Mouse (Mus musculus) heart, adult 18-20 months (tissue): Measurements from ENCODE around the gene Zfp729a. TPM values are rescaled to one million over a fixed set of nuclear protein-coding genes. Genes with fewer than 3 reads are reported as not detected.

Source experiments
- DNase-seq, 2 experiments: peaks; one replicate each; pipeline ENCODE4 v3.0.0; 2021 to 2022; ENCODE audit warnings: mixed read lengths in 1 of 2
- long read RNA-seq, 2 experiments: library from polyadenylated mRNA; stranded (forward); transcript quantifications; one replicate each; pipeline ENCODE4 v2.0.0; 2021
- total RNA-seq, 2 experiments: library from RNA; stranded (reverse); gene quantifications; 2 replicates each; pipeline ENCODE4 v1.2.3; 2021

The Zfp729a gene
- 1 to 10 TPM; 2.7 to 3.5 TPM for total RNA-seq
- long read RNA-seq, experiment 1, full-length matches to known transcripts, result 1 of 2 reads
- long read RNA-seq, experiment 1, partial matches to known transcripts, result 0 of 2 reads
- long read RNA-seq, experiment 1, other reads (novel, unspliced or antisense), result 1 of 2 reads
- long read RNA-seq, experiment 2, result 0 reads

GRCm38 (mm10) chr13:67637294-67638007 lies at the start of gene Zfp729a, which contains the start of gene Gm49345:
Gene Zfp729a (minus strand): TSS chr13:67637791.
Gene Gm49345 (minus strand): TSS chr13:67637769.
- DNase-seq, result peak; percentile 93 to 95

DNA sequence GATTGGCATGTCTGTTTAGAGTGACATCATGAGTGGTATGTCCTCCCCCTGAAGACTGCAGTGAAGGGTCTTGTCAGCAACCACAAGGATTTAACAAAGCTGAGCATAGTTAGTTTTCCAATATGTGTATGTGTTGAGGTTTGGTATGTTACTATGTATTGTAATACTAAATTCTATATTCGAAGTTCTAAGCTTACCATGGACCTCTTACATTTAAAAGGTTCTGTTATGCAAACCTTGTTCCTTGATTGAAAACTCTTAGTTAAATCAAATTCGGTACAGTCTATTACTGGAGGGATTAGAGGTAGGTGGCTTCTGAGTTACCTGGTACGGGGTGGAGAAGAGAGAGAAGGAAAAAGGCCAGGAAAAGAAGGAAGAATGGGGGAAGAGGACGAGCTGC lies 49.4 kb upstream of the Zfp729a start, which contains the start of gene Zfp738:
Gene Zfp738 (minus strand): TSS at position 101 of the 400 bp plus-strand sequence.
- DNase-seq, result no peak

DNA sequence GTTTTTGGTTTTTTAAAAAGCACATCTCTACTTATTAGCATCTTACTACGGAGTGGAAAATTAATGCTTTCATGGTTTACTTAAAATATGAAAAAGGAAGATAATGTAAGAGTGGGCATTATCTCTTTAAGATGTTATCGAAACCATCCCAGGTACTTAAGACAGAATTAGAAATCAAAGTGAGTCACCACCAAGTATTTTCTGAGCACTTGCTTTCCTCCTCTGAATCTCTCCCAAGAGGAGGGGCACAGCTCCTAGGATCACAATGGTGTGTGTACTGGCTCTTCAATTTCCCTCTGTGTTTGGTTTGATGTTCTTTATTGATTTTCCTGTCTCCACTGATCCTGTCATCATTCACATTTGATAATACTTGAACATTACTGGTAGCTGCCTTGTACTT lies 46.2 kb upstream of the Zfp729a start:
- peak in 1 of 2 experiments; percentile 7 for DNase-seq

DNA sequence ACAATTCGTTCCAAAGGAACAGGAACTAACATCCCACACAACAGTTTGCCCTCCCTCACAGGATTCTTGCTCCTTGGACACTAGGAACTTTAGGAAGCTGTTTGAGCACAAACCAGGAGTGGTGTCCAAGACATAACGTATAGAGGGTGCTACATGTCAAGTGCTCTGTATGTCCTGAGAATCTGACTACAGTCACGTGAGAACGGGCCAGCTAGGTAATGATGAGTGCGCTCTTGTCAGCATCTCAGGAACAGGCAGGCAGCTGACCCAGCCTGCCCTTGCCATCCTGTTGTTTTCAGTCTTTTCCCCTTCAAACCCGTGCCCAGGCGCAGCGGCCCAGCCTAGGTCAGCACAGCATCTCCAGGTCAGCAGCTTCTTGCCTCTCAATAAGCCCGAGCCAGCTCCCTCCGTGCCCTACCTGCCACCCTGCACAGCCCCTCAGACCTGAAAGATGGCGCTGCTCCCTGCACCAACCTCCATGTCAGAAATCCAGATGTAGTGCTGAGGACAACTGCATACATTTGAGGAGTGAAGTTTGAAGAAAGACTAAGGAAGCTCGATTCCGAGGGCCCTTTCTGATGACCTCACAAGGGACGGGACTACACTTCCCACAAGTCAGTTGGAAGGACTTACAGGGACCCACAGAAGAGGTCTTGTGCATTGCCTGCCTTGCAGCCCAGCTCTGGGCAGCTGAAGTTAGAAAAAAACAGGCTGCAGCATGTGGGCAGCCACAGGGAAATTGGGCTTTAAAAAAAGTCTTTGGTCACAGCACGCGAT lies 45.6 kb upstream of the Zfp729a start:
- peak; percentile 93 to 94 for DNase-seq

DNA sequence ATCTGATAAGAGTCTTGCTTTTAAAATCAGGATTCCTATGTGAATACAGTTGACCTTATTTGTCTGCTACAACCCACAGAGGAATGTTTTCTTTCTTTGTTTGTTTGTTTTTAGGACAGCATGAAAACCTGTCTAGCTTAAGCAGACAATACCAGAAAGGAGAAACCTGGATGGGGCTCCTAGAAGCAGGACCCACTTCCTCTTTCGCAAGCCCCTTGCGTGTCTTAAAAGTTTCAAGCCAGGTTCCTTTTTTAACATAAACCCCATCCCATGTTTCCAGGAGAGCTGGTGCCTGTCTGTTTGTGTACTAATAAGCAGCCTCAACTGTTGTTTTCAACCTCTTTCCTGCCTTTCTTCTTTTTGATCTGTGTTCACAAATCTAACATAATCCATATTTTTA lies 37.3 kb upstream of the Zfp729a start:
- no peak for DNase-seq

- DNase-seq, result no peak
These were observed 14.9 kb upstream of the Zfp729a start for GRCm38 (mm10) chr13:67652496-67652895.

GRCm38 (mm10) chr13:67610108-67610507 lies 27.5 kb downstream of the Zfp729a start:
- peak in 1 of 2 experiments; percentile 10 for DNase-seq

DNA sequence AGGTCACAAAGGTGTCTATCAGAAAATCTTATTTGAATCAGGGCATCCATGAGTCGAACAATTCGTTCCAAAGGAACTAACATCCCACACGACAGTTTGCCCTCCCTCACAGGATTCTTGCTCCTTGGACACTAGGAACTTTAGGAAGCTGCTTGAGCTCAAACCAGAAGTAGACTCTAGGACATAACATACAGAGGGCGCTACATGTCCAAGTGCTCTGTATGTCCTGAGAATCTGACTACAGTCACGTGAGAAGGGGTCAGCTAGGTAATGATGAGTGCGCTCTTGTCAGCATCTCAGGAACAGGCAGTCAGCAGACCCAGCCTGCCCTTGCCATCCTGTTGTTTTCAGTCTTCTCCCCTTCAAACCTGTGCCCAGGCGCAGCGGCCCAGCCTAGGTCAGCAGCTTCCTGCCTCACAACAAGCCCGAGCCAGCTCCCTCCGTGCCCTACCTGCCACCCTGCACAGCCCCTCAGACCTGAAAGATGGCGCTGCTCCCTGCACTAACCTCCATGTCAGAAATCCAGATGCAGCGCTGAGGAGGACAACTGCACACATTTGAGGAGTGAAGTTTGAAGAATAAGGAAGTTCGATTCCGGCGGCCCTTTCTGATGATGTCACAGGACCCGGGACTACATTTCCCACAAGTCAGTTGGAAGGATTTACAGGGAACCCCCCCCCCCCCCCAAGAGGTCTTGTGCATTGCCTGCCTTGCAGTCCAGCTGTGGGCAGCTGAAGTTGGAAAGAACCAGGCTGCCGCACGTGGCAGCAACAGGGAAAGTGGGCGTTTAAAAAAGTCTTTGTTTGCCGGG lies 28.3 kb downstream of the Zfp729a start, which contains the start of gene Zfp729b:
Gene Zfp729b (minus strand): TSS at position 642 of the 811 bp plus-strand sequence.
- DNase-seq, result peak; percentile 92 to 98

- DNase-seq, result no peak
These were observed 64.9 kb downstream of the Zfp729a start for GRCm38 (mm10) chr13:67572591-67573189.

Other genes starting within 250 kb of the Zfp729a start
- 1 to 10 TPM; 1.2 to 1.6 TPM for gene Zfp429, start 238.0 kb downstream of the Zfp729a start, total RNA-seq
- gene Zfp459, start 216.4 kb downstream of the Zfp729a start, total RNA-seq, result under 1 TPM; 0.42 to 0.57 TPM
- 1 to 10 TPM; 7.9 to 8.8 TPM for gene Zfp874a, start 186.2 kb downstream of the Zfp729a start, total RNA-seq
- 10 to 100 TPM; 14.9 to 17.5 TPM for gene Zfp874b, start 153.5 kb downstream of the Zfp729a start, total RNA-seq
- 1 to 10 TPM; 3.6 to 3.7 TPM for gene Zfp58, start 137.2 kb downstream of the Zfp729a start, total RNA-seq
- gene Gm26965, start 111.6 kb downstream of the Zfp729a start, total RNA-seq, result not detected
- 1 to 10 TPM; 8.8 TPM for gene Zfp87, start 111.6 kb downstream of the Zfp729a start, total RNA-seq
- 1 to 10 TPM; 3.0 to 4.8 TPM for gene Zfp748, start 84.0 kb downstream of the Zfp729a start, total RNA-seq
- 1 to 10 TPM; 3.5 to 3.7 TPM for gene Zfp729b, start 28.1 kb downstream of the Zfp729a start, total RNA-seq
- gene Gm49345, start within 50 bp of the Zfp729a start, total RNA-seq, result 1 to 10 TPM in 1 of 2 experiments, not detected in 1; 1.4 TPM
- gene Zfp738, start 49.3 kb upstream of the Zfp729a start, total RNA-seq, result 1 to 10 TPM; 4.0 to 4.9 TPM
- gene Zfp65, start 91.4 kb upstream of the Zfp729a start, total RNA-seq, result 1 to 10 TPM; 4.8 to 8.4 TPM
- 1 to 10 TPM; 1.7 to 2.8 TPM for gene Zfp85, start 117.4 kb upstream of the Zfp729a start, total RNA-seq
- gene Zfp493, start 141.9 kb upstream of the Zfp729a start, total RNA-seq, result 1 to 10 TPM in 1 of 2 experiments, under 1 TPM in 1; 0.93 to 1.3 TPM
- 1 to 10 TPM; 1.1 to 1.3 TPM for gene Zfp273, start 175.9 kb upstream of the Zfp729a start, total RNA-seq
- 1 to 10 TPM; 1.1 to 1.4 TPM for gene Gm10037, start 193.3 kb upstream of the Zfp729a start, total RNA-seq
- gene BC048507, start 225.5 kb upstream of the Zfp729a start, total RNA-seq, result not detected